Mouse (Mus musculus): ENCODE measurements around the gene Tfr2.

The Tfr2 gene

DNA sequence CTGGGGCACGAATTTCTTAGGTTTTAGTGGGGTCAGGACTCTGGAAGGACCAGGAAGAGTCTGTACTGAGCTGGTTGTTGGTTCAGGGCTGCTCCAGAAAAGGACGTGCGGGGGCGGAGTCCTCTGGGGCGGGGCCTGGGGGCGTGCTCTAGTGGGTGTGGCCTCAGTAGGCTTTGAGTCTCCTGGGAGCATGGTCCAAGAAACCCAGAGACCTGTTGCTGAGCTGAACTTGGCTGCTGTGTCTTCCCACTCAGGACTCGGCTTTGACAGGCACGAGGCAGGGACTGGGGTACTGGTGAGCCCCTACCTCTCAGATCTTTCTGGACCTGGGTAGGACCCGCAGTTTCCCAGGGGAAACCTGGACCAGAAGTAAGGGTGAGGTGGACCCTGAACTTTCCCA lies at the start of gene Tfr2:
TSS of gene Tfr2 (plus strand) at position 176 of the 400 bp plus-strand sequence.
- DNase-seq: no peak

DNA sequence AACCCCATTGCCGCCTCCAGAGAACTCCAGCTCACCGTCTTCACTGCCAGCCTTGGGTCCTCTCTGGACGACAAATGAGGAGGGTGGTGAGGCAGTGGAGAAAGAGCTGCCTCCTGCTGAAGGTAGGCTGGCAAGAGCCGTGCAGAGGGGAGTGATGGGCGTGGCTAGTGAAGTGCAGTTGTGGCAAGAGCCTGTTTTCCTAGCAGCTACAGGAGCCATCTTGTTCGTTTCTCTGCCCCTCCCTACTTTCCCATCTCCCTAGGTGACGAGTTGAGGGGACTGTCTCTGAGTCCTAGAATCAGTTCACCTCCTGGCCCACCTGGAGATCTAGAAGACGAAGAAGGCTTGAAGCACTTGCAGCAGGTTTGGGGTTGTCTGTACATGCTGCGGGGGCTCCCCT lies 47.8 kb upstream of the Tfr2 start:
- no peak for DNase-seq

DNA sequence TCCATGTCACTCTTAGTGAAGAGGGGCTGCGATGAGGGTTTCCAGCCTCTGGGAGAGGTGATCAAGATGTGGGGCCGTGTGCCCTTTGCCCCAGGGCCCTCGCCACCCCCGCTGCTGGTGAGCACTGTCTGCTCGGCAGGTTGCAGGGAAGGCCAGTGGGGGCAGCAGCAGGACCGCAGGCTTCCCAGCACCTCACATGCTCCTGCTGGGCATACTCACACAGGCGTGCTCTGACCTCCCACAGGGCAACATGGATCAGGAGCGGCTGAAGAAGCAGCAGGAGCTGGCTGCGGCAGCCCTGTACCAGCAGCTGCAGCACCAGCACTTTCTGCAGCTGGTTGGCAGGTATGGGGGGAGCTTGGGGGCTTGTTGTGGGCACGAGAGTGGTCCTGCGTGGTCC lies 46.9 kb upstream of the Tfr2 start:
- no peak for DNase-seq

DNA sequence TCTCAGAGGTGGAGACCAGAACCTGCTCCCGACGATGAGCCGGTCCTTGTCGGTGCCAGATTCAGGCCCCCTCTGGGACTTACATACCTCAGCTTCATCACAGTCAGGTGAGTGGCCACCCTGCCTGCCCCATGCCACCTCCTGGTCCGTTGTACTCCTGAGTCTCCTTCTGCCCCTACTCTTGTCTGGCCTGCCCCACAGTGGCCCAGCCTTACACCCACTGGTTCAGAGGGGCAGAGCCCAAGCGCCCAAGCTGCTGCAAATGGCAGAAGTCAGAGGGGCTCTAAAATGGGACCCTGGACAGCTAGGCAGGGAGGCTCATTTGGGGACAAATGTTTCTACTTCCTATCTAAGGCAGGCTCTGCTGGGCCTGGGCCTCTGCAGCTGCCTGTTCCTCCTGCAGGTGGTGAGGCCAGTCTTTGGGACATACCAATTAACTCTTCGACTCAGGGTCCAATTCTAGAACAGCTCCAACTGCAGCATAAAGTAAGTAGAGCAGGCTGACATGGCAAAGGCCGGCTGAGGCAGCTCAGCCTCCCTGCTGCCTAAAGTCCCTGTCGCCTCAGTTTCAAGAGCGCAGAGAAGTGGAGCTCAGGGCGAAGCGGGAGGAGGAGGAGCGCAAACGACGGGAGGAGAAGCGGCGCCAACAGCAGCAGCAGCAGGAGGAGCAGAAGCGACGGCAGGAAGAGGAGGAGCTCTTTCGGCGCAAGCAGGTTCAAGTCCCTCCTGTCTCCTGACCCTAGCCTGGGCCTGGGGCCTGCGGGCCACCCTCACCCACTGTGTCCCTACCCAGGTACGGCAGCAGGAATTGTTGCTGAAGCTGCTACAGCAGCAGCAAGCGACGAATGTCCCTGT lies 46.0 kb upstream of the Tfr2 start:
- DNase-seq: no peak

DNA sequence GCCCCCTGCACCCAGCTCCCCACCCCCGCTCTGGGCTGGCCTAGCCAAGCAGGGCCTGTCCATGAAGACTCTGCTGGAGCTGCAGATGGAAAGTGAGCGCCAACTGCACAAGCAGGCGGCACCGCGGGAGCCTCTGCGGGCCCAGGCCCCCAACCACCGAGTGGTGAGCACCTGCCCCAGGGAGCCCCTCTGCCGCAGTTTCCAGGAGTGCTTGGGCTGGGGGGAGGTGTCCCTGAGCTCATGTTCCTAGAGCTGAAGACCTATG lies 45.5 kb upstream of the Tfr2 start:
- DNase-seq: no peak

DNA sequence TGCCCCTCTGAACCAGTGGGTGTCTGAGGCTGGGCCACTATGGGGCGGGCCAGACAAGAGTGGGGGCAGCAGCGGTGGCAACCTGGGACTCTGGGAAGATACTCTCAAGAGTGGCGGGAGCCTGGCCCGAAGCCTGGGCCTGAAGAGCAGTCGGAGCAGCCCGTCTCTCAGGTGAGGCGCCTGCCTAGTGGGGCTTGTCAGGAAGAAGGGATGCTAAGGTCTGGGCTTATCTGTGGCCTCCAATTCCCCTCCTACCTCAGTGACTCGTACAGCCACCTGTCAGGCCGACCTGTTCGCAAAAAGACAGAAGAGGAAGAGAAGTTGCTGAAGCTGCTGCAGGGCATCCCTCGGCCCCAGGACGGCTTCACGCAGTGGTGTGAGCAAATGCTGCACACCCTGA lies 45.0 kb upstream of the Tfr2 start:
- no peak for DNase-seq

DNA sequence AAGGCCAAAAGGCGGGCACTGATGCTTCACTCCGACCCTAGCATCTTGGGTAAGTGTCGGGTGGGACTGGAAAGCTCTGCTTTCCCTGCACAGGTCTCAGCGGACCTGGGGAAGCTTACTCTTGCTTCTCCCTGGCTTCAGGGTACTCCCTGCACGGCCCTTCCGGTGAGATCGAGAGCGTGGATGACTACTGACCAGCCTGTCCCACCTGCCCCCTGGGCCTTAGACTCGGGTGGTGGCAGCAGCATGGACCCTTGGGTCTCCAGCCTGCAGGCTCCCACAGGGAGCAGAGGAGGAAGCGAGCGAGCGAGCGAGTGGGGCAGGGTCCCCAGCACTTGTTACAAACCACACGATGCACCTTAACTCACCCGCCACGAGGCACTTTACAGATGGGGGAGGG lies 44.1 kb upstream of the Tfr2 start:
- no peak for DNase-seq

DNA sequence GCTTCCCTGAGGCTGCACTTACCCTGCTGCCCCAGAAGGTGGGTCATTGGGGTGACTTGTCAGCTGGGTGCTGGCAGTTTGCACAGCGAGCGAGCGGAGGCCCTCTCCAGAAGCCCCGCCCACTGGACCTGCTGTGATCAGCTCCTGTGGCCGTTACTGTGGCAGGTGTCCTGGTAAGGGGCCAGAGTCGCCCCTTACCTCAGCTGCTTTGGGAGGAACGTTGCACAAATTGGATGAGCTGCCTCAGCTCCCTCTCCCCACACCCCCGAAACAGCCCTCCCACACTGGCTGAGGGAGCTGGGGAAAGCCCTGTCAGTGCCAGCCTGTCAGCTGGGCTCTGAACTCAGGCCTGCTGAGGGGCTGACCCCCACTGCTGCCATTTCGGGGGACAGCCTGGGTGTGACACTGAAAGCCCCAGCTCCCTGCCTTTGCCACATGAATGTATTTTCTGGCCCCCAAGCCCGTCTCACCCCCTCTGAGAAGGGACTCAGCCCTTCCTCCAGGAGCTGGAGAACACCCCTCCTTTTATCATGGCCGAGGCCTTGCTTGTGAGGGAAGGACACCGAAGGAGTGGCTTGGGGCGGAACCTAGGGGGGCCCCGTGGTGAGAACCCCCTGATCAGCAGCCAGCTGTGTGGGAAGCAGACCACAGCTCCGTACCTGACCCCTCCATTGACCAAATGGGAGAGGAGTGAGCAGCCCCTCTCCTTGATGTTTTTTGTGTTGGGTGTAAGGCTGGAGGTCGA lies 43.3 kb upstream of the Tfr2 start:
- peak; percentile 66 to 74 for DNase-seq

DNA sequence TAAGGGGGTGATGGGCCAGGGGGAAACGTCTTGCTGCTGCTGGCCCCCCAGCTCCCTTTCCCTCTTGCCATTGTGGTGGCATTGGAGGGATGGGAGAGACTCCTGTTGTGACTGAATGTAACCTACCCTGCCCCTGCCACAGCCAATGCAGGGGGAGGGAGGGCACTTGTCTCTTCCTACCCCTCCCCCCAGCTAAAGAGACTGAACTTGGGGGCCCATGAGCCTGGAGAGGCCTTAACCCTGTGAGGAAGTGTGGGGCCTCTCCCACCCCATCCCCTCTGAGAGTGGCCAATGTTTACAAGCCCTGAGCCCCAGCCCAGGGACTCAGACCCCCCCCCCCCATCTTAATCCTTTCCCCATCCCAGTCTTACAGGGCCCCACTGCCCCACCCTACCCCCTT lies 42.2 kb upstream of the Tfr2 start:
- no peak for DNase-seq

DNA sequence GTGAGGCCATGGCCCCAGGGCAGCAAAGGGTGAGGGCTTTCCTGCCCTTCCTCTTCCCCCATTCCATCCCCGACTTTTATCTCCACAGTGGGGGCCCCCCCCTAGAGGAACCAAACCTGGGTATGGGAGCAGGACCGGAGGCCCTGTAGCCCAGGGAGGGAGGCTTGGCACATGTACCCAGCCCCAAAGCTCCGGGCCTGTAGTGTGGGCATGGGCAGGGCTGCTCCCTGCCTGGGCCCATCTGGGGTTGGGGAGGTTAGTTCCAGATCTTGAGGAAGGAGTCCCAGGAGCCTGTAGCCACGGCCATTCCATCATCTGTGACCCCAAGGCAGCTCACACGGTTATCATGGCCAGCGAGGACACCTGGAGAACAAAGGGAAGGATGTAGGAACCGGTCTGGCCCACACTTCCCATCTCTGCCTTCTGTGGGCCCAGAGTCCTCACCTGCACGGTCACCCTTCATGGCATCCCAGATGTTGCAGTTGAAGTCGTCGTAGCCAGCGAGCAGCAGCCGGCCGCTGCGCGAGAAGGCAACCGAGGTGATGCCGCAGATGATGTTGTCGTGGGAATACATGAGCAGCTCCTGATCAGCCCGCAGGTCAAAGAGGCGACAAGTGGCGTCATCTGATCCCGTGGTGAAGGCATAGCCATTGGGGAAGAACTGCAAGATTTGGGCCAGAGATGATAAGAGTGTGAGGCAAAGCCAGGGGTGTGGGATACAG lies 41.2 kb upstream of the Tfr2 start:
- no peak for DNase-seq

DNA sequence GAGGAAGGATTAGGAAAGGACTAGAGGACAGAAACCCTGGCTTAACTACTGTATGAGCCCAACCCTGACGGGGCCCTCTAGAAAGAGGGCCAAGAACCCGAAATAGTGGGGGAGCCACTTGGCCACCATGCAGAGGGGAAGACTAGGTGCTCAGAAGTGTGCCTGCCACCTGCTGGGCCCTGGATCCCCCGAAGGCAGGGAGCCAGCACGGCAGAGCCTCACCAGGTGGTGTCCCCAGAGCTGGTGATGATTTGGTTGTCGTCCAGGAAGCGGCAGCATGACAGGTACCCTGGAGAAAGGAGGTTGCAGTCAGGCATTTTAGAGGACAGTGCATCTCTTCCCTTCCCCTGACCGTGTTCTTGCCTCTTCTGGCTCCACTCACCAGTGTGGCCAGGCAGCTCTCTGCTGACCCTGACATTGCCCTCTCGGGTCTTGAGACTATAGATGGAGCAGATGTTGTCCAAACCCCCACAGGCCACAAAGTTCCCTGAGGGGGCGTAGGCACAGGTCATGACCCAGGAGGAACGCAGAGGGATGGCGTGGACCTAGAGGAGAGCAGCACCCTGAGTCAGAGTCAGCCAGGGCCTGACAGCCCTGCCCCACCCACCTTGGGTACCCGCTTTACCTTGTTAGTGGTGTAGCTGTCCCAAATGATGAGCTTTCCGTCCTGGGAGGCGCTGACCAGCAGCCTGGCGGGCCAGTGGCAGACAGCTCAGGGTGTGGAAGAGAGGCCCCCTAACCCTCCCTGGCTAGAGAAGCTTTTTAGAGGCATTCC lies 40.2 kb upstream of the Tfr2 start:
- no peak for DNase-seq

DNA sequence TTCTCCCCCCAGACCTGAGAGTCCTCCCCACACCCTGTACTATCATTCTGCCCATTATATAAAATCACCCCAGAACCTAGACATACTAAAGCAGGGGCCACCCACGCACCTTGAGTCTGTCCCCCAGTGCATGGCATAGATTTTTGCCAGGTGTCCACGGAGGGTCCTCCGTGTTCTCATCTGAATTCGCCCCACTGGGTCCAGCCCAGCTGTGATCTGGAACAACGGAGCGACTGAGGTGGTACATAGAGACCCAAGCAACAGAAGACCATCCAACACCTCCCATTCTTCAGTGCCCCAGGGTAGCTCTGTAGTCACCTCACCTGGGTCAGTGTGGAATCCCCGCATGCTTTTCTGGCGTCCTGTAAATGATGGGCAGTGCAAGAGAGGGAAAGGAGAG lies 39.6 kb upstream of the Tfr2 start:
- DNase-seq: peak in 1 of 2 experiments; percentile 12

DNA sequence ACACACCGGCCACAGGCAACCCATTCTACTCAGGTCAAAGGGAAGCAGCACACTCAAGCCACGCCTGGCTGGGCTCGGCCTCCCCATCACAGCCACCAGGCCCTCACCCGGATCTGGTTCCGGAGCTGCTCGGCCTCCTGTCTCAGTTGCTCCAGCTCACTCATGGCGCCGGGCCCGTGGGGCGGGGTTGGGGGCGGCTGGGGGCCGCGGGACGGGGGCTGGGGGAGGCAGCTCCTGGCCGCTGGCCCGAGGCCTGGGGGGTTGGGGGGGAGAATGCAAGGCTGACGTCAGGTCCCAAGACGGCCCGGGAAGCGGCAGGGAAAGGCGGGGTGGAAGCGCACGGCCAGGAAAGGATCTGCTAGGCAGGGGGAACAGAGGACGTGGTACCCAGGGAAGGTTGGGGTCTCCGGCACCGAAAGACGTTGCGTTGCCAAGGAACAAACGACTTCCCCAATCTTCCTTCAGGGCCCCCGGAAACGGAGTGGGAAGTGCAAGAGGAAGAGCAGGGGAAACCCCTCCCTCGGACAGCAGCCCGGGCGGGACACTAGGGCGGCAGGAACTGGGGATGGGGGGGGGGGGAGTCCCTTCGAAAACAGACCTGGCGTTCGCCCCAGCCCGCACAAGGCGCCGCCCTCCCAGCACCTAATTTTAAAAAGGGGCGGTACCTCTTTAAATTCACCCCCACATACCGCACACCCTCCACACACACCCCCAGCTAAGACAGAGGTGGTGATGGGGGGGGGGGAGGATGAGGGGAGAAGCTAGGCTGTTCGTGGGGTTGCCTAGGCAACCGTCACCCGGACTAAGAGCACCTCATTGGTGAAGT lies 38.8 kb upstream of the Tfr2 start:
- DNase-seq: peak; percentile 68 to 79

DNA sequence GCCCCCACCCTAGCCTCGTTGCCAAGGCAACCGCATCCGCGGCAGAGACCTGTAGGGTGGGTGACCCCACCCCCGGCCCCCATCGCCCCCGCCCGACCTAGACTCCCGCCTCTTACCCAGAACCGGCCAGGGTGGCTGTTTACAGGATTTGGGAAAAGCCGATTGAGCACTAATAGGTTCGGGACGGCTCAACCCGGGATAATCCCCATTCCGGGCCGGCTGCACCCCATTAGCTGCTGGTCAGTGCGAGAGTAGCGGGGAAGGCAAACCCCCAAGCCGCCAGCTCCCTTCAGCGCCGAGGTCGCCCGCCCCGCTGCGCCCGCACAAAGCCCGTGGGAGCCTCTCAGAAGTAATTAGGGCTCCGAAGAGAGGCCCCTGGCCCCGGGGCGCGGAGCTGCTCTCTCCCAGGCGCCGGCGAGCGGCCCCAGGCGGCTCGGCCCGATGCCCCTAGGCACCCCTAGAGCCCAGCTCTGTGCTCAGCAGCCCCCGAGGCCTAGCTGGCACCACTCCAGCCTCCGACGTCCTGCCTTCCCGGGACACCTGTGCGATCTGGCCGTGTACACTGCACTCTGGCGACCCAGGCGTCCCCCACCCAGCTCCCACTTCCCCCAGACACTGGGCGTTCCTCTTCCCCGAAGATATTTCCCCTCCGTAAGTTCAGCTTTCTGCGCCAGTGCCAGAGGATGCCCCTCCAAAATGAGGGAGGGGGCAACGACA lies 38.1 kb upstream of the Tfr2 start:
- DNase-seq: peak; percentile 75 to 82

DNA sequence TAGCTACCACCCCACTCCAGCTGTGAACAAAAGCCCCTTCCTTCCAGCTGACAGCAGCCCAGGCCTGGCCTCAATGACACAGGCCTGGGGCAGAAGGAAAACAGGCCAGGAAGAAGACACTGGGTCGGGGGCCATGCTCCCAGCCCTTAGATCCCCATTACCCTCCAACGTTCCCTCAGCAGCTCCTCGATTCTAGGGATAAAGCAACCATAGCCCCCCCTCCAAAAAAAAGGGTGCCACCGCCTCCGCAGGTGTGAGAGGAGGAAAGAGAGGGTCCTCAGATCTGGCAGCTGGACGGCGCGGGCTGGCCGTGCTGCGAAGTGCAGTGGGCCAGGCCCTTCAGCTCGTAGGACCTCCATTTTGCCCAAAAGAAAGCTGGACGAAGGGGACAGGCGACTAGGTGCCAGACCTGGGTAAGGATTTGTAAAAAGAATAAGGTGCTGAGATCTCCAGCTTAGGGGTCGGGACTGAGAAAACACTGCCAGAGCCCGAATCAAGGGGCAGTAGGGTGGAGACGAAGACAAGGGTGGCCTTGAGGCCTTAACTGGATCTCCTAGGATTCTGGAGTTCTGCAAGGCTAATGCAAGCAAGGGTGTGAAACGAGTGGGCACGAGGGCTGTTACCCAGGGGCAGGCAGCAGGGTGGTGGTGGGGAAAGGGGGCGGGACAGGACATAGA lies 37.4 kb upstream of the Tfr2 start:
- peak; percentile 50 to 58 for DNase-seq

DNA sequence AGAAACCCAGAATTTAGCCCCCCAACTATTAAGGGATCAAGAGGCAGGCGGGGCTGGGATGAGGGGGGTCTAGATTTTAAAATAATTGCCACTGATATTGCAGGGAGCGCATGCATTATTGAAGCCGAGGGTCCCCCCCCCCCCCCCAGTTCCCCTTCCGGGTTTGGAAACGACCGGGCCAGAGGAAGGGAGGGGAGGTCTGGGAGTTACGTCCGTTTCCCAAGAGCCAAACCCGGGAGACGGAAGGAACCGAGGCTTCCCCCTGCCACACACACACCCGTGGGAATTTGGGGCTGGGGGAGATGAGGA lies 36.9 kb upstream of the Tfr2 start:
- no peak for DNase-seq

DNA sequence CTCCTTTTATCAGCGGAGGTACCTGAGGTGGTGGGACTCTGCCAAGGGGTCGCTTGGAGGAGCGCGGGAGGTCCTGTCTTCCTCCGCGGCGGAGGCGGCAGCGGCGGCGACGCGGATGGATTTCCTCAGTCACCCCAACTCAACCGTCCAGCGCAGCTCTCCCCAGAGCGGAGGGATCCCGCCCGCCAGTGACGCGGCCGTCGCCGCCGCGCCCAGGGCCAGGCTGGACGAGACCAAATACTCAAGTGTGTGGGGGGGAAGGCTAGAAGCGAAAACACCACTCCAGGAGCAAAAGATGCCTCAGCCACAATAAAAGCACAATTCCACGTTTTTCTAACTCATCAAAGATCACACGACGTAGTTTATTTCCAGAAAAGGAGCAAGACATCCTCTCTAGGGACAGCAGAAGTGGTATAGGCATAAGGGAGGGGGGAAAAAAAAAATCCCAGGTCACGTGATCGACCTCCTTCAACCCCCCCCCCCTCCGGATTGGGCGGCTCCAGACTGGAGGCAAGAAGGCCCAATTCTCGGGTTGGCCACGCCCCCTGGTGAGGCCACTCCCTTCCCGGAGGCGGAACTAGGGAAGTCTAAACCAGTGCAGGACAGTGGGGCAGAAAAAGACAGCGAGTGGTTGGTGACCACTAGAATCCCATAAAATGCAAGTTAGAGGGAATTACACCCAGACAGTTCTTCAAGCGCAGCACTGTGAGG lies 36.4 kb upstream of the Tfr2 start, which contains the start of the genes Epo and Gnb2:
TSS of gene Epo (minus strand) at position 126 of the 711 bp plus-strand sequence.
TSS of gene Gnb2 (minus strand) at position 394 of the 711 bp plus-strand sequence.
- DNase-seq: peak; percentile 99 to 100

DNA sequence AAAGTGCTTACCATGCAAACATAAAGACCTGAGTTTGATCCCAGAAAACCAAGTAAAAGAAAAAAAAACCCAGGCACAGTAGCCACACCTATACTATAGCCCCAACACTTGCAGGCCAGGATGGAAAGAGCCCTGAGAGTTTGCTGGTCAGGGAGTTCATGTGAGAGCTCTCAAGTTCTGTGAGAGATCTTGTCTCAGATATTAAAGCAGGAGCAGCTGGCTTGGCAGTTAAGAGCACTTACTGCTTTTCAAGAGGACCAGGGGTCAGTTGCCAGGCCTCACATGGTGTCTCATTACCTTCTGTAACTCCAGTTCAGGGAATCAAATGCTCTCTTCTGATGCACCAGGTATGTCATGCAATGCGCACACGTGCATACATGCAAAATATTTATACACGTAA lies 34.9 kb upstream of the Tfr2 start:
- DNase-seq: peak; percentile 1 to 4

DNA sequence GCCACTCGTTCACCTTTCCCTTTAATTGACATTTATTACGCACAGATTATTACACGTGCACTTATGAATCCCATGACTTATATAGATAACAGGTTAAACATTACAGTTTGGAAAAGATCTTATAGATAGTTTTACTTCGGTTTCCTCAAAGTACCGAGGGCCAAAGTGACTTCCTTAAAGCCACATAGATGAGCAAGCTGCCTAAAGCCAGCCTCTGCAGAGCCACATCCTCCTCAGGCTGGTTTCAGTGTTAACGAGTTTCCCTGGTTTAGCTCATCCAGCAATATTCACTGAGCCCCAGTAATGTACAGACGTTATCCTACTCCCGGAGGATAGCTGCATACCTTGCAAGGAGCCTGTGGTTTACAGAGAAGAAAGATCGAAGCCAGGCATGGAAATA lies 34.3 kb upstream of the Tfr2 start:
- peak in 1 of 2 experiments; percentile 1 for DNase-seq

DNA sequence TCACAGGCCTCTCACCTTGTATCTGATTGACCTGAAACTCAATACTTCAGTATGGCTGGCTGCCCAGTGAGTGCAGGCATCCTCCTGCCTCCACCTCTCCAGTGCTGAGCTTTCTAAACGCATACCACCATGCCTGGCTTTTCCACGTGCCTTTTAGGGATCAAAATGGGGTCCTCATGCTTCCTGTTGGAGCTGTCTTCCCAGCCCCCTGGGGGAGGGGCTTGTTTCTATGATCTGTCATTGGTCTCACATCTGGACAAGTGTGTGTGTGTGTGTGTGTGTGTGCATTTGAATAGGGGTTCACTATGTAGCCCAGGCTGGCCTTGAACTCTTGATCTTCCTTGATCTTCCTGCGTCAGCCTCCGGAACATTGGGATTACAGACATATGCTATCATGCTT lies 32.2 kb upstream of the Tfr2 start:
- DNase-seq: peak in 1 of 2 experiments; percentile 11

Measured in cerebellum, postnatal 14 days (tissue).